Mouse (Mus musculus) frontal cortex, postnatal 10 days (tissue): ENCODE measurements around the gene Tnfsf13b.

Experiments
- DNase-seq, 2 experiments: peaks; one replicate each; pipeline ENCODE4 v3.0.0; 2022; ENCODE audit warnings: low spot score in 2 of 2, mixed read lengths in 1 of 2

The Tnfsf13b gene

DNA sequence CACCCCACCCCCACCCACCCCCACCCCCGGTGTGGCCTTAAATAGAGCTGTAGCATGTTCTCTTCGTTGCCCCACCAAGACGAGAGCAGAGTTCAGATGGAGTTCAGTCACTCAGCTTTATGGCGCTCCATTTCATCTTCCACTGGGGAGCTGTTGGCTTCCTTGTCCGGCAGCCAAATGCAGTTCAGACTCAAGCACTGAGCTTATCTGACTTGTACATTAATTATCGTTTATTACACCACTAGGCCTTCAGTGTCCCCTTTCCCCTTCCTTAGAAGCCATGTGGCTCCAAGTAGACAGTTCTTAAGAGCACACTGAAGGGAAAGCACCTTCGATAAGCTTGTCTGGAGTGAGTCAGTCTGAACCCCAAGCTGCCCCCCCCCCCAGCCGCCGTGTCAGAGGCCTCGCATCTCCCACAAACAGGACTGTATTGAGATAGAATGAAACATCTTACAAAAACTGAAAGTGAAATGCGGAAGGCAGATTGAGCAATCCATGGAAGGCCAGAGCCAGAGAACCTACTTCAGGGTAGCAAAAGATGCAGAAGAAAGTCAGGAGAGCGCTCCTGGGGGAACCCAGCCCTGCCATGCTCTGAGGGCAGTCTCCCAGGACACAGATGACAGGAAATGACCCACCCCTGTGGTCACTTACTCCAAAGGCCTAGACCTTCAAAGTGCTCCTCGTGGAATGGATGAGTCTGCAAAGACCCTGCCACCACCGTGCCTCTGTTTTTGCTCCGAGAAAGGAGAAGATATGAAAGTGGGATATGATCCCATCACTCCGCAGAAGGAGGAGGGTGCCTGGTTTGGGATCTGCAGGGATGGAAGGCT lies at the start of gene Tnfsf13b:
Gene Tnfsf13b (plus strand): TSS at position 312 of the 830 bp plus-strand sequence.
- no peak for DNase-seq

DNA sequence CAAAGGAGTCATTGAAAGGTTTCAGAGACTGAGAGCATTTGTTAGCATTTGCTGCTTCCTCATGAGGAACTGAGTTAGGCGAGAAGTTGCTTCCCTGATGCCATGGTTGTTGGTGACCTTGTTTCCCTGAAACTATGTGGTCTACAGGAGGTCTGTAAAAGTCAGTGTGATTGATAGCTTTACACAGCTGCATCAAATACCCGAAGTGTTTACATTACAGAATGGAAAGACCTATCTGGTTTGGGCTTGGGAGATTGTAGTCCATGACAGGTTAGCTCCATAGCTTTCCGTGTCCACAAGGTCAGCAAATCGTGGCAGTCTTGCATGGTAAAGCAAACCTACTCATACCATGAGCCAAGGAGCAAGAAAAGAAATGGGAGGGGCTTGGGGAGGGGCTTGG lies 47.9 kb upstream of the Tnfsf13b start:
- no peak for DNase-seq

DNA sequence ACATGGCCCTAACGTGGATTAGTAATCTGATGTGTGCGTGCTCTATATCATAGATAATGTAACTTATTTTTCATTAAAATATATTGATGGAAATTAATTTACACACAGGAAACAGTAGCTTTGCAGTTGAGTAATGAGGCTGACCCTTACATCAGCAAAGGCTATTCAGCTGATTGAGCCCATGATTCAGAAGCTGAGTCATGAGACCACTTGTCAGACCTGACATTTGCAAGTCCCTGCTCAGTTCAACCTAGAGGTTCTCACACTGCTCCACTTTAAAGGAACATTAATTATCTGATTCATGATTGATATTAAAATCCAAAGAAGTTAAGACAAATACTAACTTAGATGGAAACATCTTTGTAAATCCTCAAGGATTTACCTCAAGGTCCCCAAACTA lies 46.3 kb upstream of the Tnfsf13b start:
- no peak for DNase-seq

DNA sequence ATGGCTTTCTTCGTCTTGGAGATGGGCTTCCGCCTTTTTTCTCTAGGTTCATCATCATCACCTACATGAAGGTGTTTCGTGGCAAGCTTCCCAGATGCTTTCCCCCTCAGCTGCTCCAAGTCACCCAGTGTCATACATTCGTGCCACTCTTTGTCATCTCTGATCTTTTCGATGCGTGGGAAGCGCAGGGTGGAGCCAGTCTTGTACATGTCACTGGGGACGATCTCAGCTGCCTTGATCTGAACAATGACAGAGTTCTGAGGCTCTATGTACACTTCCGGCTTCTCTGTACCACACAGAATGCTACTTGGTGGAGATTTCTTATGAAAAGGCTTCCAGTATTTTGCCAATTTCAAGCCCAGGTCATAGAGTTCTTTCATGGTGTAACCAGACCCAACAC lies 34.4 kb upstream of the Tnfsf13b start:
- DNase-seq, result no peak

DNA sequence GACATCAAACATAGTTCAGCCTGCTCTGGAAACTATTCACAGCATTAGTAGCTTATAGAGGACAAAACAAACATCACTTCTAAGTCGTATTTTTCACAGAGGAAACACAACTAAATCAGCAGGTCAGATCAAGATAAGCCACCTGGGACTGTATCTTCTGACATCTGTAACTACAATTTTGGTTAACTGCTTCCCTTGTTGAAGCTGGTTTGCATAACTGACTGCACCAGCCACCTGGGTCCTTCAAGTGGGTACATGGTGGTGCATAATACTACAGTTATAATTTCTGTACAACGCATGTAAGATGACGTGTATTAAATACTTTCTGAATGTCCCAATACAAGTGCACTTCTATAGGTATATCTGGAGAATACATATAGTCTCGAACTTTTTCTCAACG lies 31.0 kb upstream of the Tnfsf13b start:
- DNase-seq, result no peak

DNA sequence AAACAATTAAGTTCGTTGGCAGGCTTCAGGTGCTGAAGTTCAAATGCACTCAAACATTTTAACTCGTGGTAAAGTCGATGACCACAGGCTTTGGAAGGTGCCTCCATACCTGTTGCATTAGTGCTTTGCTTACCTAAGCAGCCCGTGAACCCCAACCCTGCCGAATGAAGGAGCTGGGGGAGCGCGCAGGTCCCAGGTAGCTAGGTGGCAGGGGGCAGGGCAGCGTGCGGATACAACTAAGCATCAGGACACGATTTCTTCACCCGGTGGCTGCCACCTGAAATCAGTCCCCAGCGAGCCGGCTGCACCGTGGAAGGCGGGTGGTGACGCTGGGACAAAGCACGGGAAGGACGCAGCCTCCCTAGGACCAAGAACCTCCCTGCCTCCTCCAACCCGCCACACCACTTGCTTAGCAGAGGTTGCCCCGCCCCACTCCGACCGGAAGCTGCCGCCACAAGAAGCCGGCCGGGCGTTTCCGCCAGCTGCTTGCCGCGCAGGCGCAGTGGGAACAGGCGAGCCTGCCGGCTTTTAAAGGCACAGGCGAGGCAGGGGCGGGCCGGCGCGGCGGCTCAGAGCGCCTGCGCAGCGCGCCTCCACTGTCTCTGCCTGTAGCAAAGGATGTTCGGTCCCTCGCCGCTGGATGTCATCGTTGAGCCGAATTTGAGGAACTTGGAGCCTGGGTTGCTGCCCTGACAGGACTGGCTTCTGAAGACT lies 30.2 kb upstream of the Tnfsf13b start:
- peak; percentile 98 for DNase-seq

DNA sequence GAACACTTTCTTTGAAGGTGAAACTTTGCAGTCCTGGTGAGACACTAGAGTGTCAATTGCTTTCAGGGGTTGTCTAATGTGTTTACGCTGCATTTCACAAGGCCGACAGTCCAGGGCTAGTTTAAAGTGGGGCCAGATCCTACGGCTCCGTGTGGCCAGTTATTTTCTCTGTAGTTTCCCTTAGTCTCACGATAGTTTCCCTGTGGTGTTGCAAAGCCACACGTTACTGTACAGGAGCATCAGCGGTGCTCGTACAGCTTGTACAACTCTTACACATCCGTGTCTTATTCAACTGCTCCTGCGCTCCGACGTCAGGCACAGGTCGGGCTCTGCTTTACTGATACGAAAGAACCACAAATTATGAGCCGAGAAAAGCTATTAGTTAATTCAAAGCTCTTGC lies 29.3 kb upstream of the Tnfsf13b start:
- peak in 1 of 2 experiments; percentile 11 for DNase-seq

DNA sequence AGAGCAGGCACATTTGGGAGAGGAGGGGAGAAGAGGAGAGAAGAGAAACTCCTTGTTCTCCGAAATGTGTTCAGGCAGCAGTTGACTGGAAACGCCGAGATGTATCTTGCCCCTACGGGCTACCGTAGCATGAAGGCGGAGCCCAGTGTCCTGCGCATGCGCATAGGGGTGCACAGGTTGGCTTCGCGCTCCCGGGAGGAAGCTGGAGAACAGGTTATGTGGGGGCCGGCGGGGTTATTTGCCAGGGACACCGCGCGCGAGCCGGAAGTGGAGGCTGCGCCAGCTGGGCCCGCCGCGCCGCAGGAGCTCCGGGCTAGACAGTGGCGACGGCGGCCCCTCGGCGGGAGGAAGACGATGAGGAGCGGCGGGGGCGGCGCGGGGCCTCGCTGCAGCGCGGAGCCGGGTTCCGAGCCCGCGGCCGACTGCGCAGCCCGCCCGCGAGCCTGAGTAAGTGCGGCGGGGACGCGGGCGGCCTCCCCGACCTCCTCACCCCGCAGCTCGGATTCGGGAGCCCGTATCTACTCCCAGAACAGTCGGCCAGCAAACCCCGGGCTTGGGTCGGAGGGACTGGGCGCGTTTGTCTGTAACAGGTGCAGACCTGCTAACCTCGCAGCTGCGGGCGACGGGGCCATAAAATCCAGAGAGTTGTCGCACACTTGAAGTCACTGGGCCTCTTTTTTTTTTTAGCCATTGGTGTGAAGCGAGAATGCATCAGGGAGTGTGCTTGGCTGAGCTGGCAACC lies 28.5 kb upstream of the Tnfsf13b start, which contains the start of the genes Lig4 and Abhd13:
Gene Lig4 (minus strand): TSS at position 114 of the 742 bp plus-strand sequence.
Gene Abhd13 (plus strand): TSS at position 135 of the 742 bp plus-strand sequence.
- DNase-seq, result peak; percentile 96 to 98

DNA sequence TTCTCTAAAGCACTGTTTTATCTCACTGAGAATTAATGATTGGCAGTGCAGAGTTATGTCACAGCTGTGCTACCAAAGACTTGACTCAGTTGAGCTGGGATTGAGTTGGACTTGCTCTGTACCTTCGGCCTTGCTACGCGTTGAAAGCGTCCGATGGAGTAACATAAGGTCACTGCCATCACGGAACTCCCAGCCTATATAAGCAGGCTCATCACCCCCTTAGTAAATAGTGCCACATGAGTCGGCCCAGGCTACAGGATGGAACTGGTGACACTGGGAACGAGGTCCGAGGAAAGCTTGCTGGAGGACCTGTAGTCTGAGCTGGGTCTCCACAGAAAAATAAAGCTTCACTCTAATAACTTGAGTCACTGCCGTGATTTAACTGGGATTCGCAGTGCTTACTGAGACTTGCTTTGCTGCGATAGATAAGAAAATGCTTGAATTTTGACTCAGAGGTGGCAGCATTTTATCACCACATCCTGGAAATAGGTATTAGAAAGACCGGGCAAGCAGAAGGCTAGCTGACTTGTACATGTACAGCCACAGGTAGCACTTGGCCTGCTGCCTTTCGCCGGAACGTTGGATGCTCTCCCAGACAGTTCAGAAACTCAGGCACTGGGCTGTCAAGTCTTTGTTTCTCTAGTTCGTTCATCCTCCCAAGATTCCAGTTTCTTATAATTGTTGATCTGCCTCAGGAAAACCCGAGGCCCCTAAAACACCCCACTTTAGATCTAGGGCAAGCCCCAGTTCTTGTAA lies 27.6 kb upstream of the Tnfsf13b start:
- DNase-seq, result no peak

DNA sequence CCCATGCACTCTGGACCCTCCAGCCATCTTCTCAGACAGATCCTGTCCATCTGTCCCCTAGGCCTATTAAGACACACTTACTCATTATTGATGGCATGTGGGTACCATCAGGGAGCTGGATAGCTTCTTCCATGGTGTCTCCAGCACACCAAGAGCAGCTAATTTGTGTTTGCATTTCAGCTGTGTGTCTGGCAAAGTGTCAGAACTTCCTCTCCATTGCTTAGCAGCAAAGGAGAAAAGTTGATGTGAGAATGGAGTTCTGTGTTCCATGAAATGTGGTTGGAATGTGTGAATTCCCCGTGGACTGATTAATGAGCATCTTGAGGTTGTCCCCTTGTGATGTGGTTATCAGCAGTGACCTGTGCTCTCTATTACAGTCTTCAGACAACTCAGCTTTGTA lies 26.5 kb upstream of the Tnfsf13b start:
- no peak for DNase-seq

DNA sequence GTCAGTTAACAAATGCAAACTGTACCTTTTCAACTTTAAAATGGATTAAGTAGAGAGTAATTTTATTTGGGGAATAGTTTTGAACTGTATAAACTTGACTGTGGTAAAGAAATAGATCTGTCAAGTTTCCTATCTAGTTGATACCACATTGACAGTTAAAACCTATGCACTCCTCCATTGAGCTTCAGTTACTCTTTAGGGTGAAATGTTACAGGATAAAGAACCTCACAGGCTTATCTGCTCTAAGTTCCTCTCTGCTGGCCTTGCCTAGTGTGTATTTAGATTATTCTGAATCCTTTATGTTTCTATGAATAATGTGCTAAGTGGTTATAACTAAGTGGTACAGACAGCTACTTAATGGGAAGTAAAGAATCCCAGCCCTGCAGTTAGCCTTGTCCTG lies 26.1 kb upstream of the Tnfsf13b start:
- no peak for DNase-seq

DNA sequence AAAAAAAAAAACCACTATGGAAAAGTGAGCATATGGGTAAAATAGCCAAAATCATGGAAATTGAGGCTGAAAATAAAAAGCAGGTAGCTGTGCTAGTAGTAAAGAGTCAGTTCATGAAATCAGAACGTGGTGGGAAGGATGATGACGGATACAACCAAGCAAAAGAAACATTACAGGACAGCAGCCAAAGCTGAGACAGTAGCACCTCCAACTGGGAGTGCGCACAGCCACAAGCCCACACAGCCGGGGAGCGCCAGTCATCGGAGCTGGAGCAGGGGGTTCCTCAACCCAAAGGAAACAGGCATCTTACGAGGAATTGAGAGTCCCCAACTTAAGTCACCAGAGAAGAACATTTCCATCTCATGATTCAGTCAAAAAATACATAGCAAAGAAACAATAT lies 2.2 kb upstream of the Tnfsf13b start:
- no peak for DNase-seq

DNA sequence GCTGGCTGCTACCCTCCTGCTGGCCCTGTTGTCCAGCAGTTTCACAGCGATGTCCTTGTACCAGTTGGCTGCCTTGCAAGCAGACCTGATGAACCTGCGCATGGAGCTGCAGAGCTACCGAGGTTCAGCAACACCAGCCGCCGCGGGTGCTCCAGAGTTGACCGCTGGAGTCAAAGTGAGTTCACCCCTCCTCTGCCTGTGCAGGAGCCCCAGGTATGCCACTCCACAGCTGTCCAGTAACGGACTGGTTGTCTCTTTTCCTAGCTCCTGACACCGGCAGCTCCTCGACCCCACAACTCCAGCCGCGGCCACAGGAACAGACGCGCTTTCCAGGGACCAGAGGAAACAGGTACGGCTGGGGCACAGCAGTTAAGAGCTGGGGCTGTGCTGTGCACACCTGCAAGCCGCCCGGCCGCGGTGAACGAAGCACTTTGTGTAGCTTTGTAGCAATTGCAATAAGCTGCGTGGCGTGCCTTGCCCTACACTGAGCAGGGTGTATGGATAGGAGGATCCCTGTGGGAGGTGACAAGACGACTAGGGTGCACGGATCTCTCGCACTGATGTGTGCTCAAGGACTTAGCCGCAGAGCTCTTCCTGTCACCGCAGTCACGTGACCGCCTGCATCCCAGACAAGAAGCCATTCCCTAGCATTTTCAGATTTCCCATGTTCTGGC lies 856 bp downstream of the Tnfsf13b start:
- DNase-seq, result peak in 1 of 2 experiments; percentile 28

DNA sequence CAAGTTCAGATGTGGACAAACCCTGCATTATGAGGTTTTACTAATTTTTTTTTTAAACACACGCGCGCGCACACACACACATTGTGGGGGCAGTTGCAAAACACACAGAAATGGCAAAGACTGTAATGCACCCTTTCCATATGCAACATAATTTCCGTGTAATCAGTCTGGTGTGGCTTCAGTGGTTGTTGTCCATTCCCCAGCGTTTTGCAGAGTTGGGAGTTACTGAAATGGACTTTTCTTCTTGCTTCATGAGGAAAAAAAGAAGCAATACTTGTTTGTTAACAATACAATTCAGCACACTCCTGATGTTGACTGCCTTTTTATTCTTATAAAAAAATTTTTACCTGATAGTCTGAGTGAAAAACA lies 1.4 kb downstream of the Tnfsf13b start:
- DNase-seq, result no peak

DNA sequence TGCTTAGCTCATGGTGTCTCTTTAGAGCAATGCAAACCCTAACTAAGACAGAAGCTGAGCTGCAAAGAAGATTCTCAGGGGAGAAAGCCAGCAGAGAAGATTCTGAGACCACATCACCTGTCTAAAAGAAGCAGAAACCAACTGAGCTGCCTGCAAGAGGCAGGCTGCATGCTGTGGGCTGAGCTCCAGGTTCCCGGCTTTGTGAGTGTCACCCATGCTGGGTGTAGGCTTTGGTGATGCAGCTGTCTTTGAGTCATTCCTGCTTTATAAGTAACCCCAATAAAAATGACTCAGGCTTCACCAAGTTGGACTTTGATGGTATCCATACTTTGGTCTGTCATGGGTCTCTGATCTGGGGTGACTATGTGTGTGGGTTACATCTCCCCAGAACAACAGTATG lies 10.0 kb downstream of the Tnfsf13b start:
- DNase-seq, result no peak

DNA sequence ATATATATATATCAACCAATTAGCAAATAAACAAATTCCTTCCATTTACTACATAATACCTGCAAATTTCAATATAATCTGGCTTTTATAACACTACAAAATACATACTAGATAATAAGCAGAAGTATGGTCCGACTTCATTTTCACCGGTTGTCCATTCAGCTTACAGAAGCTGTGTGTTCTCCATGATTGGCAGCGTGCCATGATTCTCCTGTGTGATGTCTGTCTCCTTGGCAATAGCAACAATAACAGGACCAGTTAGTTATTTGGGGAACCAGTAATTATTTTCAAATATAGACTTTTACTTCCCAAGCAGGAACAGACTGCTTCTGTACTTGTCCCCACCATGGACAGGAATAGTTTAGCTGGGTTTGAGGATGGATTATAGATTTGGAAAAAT lies 11.0 kb downstream of the Tnfsf13b start:
- peak in 1 of 2 experiments; percentile 18 for DNase-seq

DNA sequence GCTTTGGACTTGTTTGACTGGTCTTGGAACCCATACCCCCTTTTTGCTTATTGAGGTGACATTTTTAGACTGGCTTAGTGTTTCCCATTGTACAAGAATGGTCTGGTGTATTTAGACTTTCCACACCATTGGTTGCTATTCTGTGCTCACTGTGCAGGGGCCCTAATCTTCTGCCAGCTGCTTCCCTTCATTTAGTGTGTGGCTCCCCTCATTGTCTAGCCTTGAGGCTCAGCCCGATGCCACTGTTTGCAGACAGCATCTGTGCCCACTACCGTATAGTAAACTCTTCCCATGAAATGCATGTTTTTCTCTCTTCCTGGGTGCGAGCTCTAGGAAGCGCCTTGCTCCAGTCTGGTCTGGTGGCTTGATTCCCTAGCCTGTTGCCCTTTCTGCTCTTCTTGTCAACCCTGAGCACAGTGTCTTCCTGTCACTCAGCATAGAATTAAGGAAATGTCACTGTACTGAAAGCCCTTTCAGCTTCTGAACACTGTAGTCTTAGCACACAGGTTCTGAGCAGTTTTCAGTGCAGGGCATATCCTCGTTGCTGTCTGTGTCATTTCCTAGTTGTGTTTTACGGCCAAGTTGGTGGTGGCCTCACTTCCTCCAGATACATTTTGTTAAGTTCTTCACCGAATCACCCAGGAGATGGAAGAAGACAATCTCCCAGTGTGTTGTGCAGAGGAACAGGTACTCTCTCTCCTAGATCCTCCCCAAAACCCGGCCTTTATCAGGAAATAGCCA lies 24.2 kb downstream of the Tnfsf13b start:
- DNase-seq, result no peak

DNA sequence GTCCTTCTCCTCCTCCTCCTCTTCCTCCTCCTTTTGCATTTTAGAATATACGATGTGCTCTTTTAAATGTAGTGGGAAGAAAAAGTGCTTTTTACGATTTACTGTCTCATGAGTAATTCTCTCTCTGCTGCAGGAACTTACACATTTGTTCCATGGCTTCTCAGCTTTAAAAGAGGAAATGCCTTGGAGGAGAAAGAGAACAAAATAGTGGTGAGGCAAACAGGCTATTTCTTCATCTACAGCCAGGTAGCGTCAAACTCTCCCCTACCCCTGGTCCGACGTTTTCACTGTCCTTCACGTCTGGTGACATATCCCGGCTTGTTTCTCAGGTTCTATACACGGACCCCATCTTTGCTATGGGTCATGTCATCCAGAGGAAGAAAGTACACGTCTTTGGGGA lies 24.9 kb downstream of the Tnfsf13b start:
- DNase-seq, result no peak

DNA sequence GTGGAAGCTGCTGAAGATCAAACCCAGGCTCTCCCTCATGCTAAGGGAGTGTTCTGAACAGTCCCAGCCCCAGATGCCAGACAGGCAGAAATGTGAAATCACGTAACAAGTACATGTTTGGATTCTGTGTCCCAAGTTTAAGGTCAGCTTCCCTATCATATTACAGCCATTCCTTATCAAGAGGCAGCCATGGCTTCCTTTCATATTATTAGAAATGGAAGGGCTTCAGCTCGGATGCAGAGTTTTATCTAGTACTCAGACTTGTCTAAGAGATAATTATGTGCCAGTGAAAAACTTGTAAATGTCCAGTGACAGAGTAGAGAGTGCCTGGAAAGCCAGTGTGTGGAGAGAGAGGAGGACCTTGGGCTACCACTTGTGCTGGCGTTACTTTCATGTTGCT lies 34.6 kb downstream of the Tnfsf13b start:
- no peak for DNase-seq

DNA sequence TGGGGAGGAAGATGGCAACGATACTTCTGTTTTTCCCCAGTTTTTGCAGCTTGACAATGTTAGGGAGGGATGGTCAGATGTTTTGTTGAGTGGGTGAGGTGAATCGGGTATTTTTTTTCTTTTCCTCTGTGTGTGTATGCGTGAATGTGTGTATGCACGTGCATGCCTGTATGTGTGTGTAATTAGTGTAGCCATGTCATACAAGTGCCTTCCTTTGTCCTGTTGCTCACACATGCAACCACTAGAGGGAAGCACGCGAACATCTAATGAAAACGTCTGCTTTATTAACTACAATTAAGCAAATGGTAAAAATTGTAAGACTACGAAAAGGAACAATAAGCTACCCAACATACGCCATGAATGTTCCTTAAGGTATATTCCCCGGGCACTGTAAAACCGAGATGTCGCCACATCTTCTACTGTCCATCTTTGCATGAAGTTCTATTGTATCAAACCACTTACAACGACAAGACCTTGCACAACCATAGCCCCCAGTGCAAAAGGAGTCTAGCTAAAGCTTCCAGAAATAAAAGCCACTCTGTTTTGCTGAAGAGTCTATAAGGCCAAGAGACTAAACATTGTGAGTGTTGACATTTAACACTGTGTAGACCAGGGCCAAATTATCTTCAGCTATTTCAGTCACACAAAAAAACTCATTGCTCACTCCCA lies 37.7 kb downstream of the Tnfsf13b start:
- peak; percentile 16 to 54 for DNase-seq
